20 mouse cellular contexts compared by ENCODE assay signal in the genomic region with DNA sequence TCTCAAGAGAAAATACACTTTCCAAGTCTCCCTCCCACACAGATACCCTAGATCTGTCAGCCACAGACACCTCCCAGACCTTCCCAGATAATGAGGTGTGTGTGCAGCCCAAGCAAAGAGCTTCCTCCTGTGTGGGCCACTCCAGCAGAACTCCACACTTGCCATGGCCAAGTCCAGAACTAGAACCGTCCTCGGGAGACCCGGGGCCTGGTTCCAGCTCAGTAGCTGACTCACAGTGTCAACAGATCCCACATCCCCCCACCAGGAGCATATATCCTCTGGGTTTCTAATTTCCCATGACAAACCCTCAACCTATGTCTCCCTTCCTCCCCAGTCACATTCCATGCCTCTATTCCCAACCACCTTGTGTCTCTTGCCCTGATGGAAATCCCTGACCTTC. TPM values are rescaled to one million over a fixed set of nuclear protein-coding genes. Genes with fewer than 3 reads are reported as not detected.
DNase-seq lines count a peak whose midpoint lies in the region; ATAC-seq and TF ChIP-seq lines count a peak whose summit lies in the region.
"Had no signal": no experiment of that assay in that cellular context is flagged by ENCODE, and none has a peak within 500 bp of the region (broad histone marks: within the 10 kb centered on the region; RNA-seq: fewer than 3 reads in every experiment).

No protein-coding gene starts in this region.

- H3K9ac ChIP-seq in forebrain, postnatal 0 days = no peak overlapping the region
- H3K9ac ChIP-seq in forebrain, embryonic 14.5 days (ENCODE audit: low read length) = no peak overlapping the region
- no peak overlapping the region for H3K9ac ChIP-seq in intestine, embryonic 14.5 days (ENCODE audit: low read length)
- H3K9ac ChIP-seq in intestine, embryonic 15.5 days = no peak overlapping the region
- H3K9ac ChIP-seq in lung, embryonic 14.5 days = no peak overlapping the region
- H3K9ac ChIP-seq: forebrain, embryonic 15.5 days; lung, embryonic 15.5 days; neural tube, embryonic 15.5 days had no signal

- ATAC-seq in forebrain, postnatal 0 days = no peak
- ATAC-seq in forebrain, embryonic 14.5 days = no peak
- ATAC-seq in intestine, embryonic 14.5 days (replicated peaks; ENCODE audit: low FRiP score, low TSS enrichment, low read depth) = no peak
- no peak for ATAC-seq in intestine, embryonic 15.5 days
- no peak for ATAC-seq in lung, embryonic 14.5 days (ENCODE audit: insufficient read depth)
- ATAC-seq: forebrain, embryonic 15.5 days had no signal

- H3K27me3 ChIP-seq in forebrain, postnatal 0 days (ENCODE audit: insufficient read depth, low read length) = no peaks in the 10 kb centered on the region
- H3K27me3 ChIP-seq in forebrain, embryonic 14.5 days (replicated peaks; ENCODE audit: control insufficient read depth, insufficient read depth, low read length) = no peaks in the 10 kb centered on the region
- H3K27me3 ChIP-seq in intestine, embryonic 14.5 days (replicated peaks; ENCODE audit: control insufficient read depth, insufficient read depth, low read length) = no peaks in the 10 kb centered on the region
- no peaks in the 10 kb centered on the region for H3K27me3 ChIP-seq in intestine, embryonic 15.5 days (replicated peaks)
- H3K27me3 ChIP-seq in lung, embryonic 14.5 days (ENCODE audit: insufficient read depth, low read length) = peaks cover 4% of the 10 kb centered on the region; the same call in 1 of the 2 replicates
- H3K27me3 ChIP-seq: forebrain, embryonic 15.5 days; lung, embryonic 15.5 days had no signal

- 92% methylated on average over 3 of the region's 3 CpGs for WGBS in forebrain, postnatal 0 days
- WGBS in forebrain, embryonic 14.5 days = 94% methylated on average over 3 of the region's 3 CpGs
- WGBS in intestine, embryonic 14.5 days = 83% methylated on average over 3 of the region's 3 CpGs
- 86% methylated on average over 3 of the region's 3 CpGs for WGBS in intestine, embryonic 15.5 days
- 84% methylated on average over 3 of the region's 3 CpGs for WGBS in lung, embryonic 14.5 days

- no peak overlapping the region for H3K4me3 ChIP-seq in forebrain, postnatal 0 days (ENCODE audit: low read depth, low read length)
- no peak overlapping the region for H3K4me3 ChIP-seq in forebrain, embryonic 14.5 days (ENCODE audit: low read depth, low read length)
- H3K4me3 ChIP-seq in intestine, embryonic 14.5 days (ENCODE audit: low read depth, low read length) = no peak overlapping the region
- H3K4me3 ChIP-seq in intestine, embryonic 15.5 days (replicated peaks) = no peak overlapping the region
- H3K4me3 ChIP-seq in lung, embryonic 14.5 days (ENCODE audit: low read depth, low read length) = no peak overlapping the region
- H3K4me3 ChIP-seq in brown adipose tissue, adult 24 weeks (ENCODE audit: insufficient read depth, low read depth, low read length) = 0 out of 2 replicates have a peak overlapping the region, but pooled peaks have one; percentile 26
- H3K4me3 ChIP-seq: erythroblast, embryonic 14.5 days; forebrain, embryonic 15.5 days; limb, embryonic 10.5 days; lung, embryonic 15.5 days had no signal

- no peak for DNase-seq in forebrain, postnatal 0 days
- no peak for DNase-seq in forebrain, embryonic 14.5 days (ENCODE audit: low spot score)
- DNase-seq in intestine, embryonic 14.5 days (ENCODE audit: low spot score) = no peak
- DNase-seq in lung, embryonic 14.5 days = no peak
- no peak for DNase-seq in lung, adult 18-20 months
- DNase-seq in thymus, postnatal 25 days = no peak
- DNase-seq: adrenal gland, postnatal 14 days; cerebellum, adult 2 months; kidney, adult 9 months; retina, postnatal 1 day had no signal

- H3K36me3 ChIP-seq in forebrain, postnatal 0 days (ENCODE audit: insufficient read depth) = no peaks in the 10 kb centered on the region
- no peaks in the 10 kb centered on the region for H3K36me3 ChIP-seq in forebrain, embryonic 14.5 days (ENCODE audit: control insufficient read depth, insufficient read depth, low read length)
- no peaks in the 10 kb centered on the region for H3K36me3 ChIP-seq in intestine, embryonic 14.5 days (ENCODE audit: control insufficient read depth, insufficient read depth, low read length)
- no peaks in the 10 kb centered on the region for H3K36me3 ChIP-seq in intestine, embryonic 15.5 days
- H3K36me3 ChIP-seq in lung, embryonic 14.5 days (ENCODE audit: insufficient read depth) = no peaks in the 10 kb centered on the region
- H3K36me3 ChIP-seq: forebrain, embryonic 15.5 days; limb, embryonic 10.5 days; lung, embryonic 15.5 days; neural tube, embryonic 15.5 days had no signal

- peaks cover 26% of the 10 kb centered on the region for H3K4me1 ChIP-seq in forebrain, postnatal 0 days (ENCODE audit: insufficient read depth)
- peaks cover 5% of the 10 kb centered on the region; the same call in 1 of the 2 replicates for H3K4me1 ChIP-seq in forebrain, embryonic 14.5 days (ENCODE audit: control insufficient read depth, insufficient read depth, low read length)
- peaks cover 20% of the 10 kb centered on the region for H3K4me1 ChIP-seq in intestine, embryonic 14.5 days (replicated peaks; ENCODE audit: control insufficient read depth, insufficient read depth, low read length)
- H3K4me1 ChIP-seq in intestine, embryonic 15.5 days (replicated peaks) = peaks cover 32% of the 10 kb centered on the region
- peaks cover 24% of the 10 kb centered on the region for H3K4me1 ChIP-seq in lung, embryonic 14.5 days (ENCODE audit: insufficient read depth)
- peaks cover 8% of the 10 kb centered on the region for H3K4me1 ChIP-seq in brown adipose tissue, adult 24 weeks (ENCODE audit: control insufficient read depth, insufficient read depth, insufficient read length, low read length)

- H3K4me2 ChIP-seq in forebrain, postnatal 0 days (ENCODE audit: low read depth) = 0 out of 2 replicates have a peak overlapping the region, but pooled peaks have one; percentile 87
- no peak overlapping the region for H3K4me2 ChIP-seq in forebrain, embryonic 14.5 days (ENCODE audit: low read length)
- 0 out of 2 replicates have a peak overlapping the region, but pooled peaks have one; percentile 14 for H3K4me2 ChIP-seq in intestine, embryonic 14.5 days (ENCODE audit: low read length)
- no peak overlapping the region for H3K4me2 ChIP-seq in intestine, embryonic 15.5 days (replicated peaks)
- no peak overlapping the region for H3K4me2 ChIP-seq in lung, embryonic 14.5 days
- H3K4me2 ChIP-seq: liver, embryonic 11.5 days had no signal

- no peak overlapping the region for H3K27ac ChIP-seq in forebrain, postnatal 0 days (ENCODE audit: low read depth, low read length)
- H3K27ac ChIP-seq in forebrain, embryonic 14.5 days (ENCODE audit: low read depth, low read length) = no peak overlapping the region
- H3K27ac ChIP-seq in intestine, embryonic 14.5 days (ENCODE audit: low read depth) = no peak overlapping the region
- no peak overlapping the region for H3K27ac ChIP-seq in intestine, embryonic 15.5 days
- no peak overlapping the region for H3K27ac ChIP-seq in lung, embryonic 14.5 days (ENCODE audit: low read depth)
- H3K27ac ChIP-seq in brown adipose tissue, adult 24 weeks (replicated peaks; ENCODE audit: low read depth, low read length) = peak overlapping the region; percentile 52
- H3K27ac ChIP-seq: forebrain, embryonic 15.5 days; limb, embryonic 10.5 days; lung, embryonic 15.5 days; macrophage; neural tube, embryonic 15.5 days had no signal

- TF ChIP-seq CTCF in forebrain, postnatal 0 days (IDR thresholded peaks at IDR 0.05; ENCODE audit: low read depth) = no peak
- 0 out of 2 replicates have a peak, but pooled peaks have one; percentile 2 for TF ChIP-seq CTCF in lung, embryonic 14.5 days (IDR thresholded peaks at IDR 0.05; ENCODE audit: low read depth)

- H3K9me3 ChIP-seq in forebrain, postnatal 0 days (ENCODE audit: low read length) = no peaks in the 10 kb centered on the region
- H3K9me3 ChIP-seq in forebrain, embryonic 14.5 days (replicated peaks; ENCODE audit: control insufficient read depth, low read length) = no peaks in the 10 kb centered on the region
- H3K9me3 ChIP-seq in intestine, embryonic 14.5 days (ENCODE audit: control insufficient read depth, low read length) = no peaks in the 10 kb centered on the region
- H3K9me3 ChIP-seq in intestine, embryonic 15.5 days = no peaks in the 10 kb centered on the region
- H3K9me3 ChIP-seq in lung, embryonic 14.5 days (ENCODE audit: low read depth, low read length) = no peaks in the 10 kb centered on the region
- H3K9me3 ChIP-seq: forebrain, embryonic 15.5 days; limb, embryonic 10.5 days; lung, embryonic 15.5 days; neural tube, embryonic 15.5 days had no signal

RNA-seq across cellular contexts. Expression of a gene that starts 1.8 kb away (rescaled TPM):
- total RNA-seq in forebrain, postnatal 0 days (2014; rRNA removed) = 17.4 and 21.8 TPM in 2 replicates
- polyA plus RNA-seq in forebrain, postnatal 0 days (2015; fragmentation: Nextera tagmentation; extraction: Ambion mirVana) = 8.2 and 11.2 TPM in 2 replicates
- 3.6 and 5.8 TPM in 2 replicates for polyA plus RNA-seq in forebrain, embryonic 14.5 days (2014; fragmentation: Nextera tagmentation; extraction: Ambion mirVana)
- polyA plus RNA-seq in intestine, embryonic 14.5 days (2014; fragmentation: Nextera tagmentation; extraction: Ambion mirVana) = 4.2 and 4.7 TPM in 2 replicates
- polyA plus RNA-seq in intestine, embryonic 15.5 days (2015; fragmentation: Nextera tagmentation; extraction: Ambion mirVana) = 3.5 and 3.6 TPM in 2 replicates
- polyA plus RNA-seq in lung, embryonic 14.5 days (2014; fragmentation: Nextera tagmentation; extraction: Ambion mirVana) = 2.5 and 3.4 TPM in 2 replicates
- 11.9 and 14.2 TPM in 2 replicates for polyA plus RNA-seq in brown adipose tissue, adult 24 weeks (2012; ENCODE audit: insufficient read depth, insufficient read length, missing spikeins)
- total RNA-seq: monocyte, adult 5-6 weeks had no signal

Comparison
In these comparisons a context has a peak if more than half of its experiments do, and no peak if none do; other contexts are left out.
1. H3K4me2 ChIP-seq: peak in forebrain, postnatal 0 days (single experiment) and intestine, embryonic 14.5 days (single experiment); none in forebrain, embryonic 14.5 days (single experiment), intestine, embryonic 15.5 days (single experiment) and lung, embryonic 14.5 days (single experiment).